Mouse (Mus musculus) frontal cortex, postnatal 36 days (tissue): Measurements from ENCODE around the gene Iars2.
"Not testable (repeated sequence)": the region's sequence is repeated elsewhere in the genome, so short reads cannot be mapped to it uniquely, and the experiment has no call there.

Source experiments
- DNase-seq, 2 experiments: peaks; one replicate each; pipeline ENCODE4 v3.0.0; 2022; ENCODE audit warnings: low spot score in 2 of 2

Gene Iars2

DNA sequence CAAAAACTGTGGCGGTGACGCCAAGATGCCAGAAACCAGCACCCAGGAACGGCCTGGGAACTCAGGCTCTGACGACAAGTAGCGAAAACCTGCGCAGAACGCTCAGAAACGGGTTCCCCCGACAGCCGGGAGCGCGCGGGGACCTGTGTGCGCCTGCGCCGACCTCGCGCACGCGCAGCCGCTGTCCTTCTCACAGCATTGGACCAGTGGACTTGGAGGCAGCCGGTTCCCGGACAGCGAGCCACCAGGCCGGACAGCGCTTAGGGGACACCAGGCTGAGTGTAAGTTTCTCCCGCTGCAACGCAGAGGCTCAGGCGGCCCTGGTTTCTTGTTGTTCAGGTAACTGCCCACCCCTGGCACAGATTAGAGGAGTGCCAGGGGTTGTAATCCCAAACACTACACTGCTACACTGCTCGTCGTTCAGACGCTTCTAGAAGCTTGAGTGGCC lies 2.8 kb upstream of the Iars2 start, which contains the start of gene Bpnt1:
Bpnt1 (plus strand) TSS at position 167 of the 448 bp plus-strand sequence.
- peak; percentile 87 to 89 for DNase-seq

- DNase-seq: no peak
Measured at GRCm38 (mm10) chr1:185331364-185331763, 2.2 kb upstream of the Iars2 start.

DNA sequence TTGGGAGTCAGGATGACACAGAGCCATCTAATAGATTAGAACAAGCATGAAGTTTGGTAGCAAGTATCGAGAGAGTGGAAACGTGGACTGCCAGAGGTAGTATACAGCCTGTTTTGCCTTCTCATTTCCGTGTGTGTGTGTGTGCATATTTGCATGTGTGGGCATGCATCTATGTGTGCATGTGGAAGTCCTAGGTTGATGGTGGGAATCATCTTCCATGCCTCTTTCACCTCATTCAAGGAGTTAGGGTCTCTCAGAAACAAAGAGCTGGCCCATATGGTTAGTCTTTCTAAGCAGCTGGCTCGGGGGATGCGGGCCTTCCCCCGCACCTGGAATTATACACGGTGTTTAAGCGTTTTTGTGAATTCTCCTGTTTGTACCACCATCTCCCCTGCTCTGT lies 655 bp upstream of the Iars2 start:
- DNase-seq: no peak

GRCm38 (mm10) chr1:185327754-185328345 lies 1.3 kb downstream of the Iars2 start:
- DNase-seq: not testable (repeated sequence)

GRCm38 (mm10) chr1:185315846-185316568 lies 13.2 kb downstream of the Iars2 start:
- peak in 1 of 2 experiments; percentile 52 for DNase-seq

GRCm38 (mm10) chr1:185314546-185314945 lies 14.7 kb downstream of the Iars2 start:
- no peak for DNase-seq

- no peak for DNase-seq
Measured at GRCm38 (mm10) chr1:185311949-185312348, 17.2 kb downstream of the Iars2 start.

DNA sequence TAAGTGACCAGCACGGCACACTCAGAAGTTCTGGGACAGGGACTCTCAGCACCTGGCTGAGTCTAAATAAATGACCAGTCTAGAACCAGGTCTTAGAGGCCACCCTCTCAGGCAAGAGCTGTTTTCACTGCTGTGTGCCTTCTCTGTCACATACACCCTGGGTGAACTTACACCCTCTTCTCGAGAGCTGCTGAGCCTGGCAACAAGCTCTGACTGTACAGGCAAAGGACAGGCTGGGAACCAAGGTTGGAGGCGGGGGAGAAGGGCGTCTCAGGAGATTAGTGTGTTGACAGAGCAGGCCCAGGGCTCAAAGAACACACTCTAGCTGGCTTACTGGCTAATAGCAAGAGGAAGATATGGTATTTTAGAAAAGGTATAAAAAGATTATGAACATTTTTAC lies 20.3 kb downstream of the Iars2 start:
- no peak for DNase-seq

- DNase-seq: no peak
Measured at GRCm38 (mm10) chr1:185308334-185308733, 20.9 kb downstream of the Iars2 start.

DNA sequence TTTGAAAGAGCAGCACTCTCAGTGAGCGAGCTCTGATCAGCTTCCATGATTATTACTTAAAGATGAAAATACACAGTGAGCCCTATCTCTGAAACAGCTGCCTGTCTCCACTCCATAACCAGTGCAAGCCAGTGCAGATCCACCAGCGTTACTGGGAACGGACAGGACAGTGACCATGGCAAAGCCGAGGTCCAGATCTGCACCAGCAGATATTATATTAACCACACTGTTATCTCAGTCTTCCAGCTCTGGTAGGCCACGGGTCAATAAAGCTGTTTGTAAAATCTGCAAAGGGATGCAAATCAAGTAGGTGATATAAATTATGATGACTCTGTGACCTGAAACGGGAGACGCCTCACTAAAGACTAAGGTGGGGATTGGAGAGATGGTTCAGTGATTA lies 21.6 kb downstream of the Iars2 start:
- DNase-seq: no peak

GRCm38 (mm10) chr1:185306836-185307235 lies 22.4 kb downstream of the Iars2 start:
- DNase-seq: no peak

DNA sequence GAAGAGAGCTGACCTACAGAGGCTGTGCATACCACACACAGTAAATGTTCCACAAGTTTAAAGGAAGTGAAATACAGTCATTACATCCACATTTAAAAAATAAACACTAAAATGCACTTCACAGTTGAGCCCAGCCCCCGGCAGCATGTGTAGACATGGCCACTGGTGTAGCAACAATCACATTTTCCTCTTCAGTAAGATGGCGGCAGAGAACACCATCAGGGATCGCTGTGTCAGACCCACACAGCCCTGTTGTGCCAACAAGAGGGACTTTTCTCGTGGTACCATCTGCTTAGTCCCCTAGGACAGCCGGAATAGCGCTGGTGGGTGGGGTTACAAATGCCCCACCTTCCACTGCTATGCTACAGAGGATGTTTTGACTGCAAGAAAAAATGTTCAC lies 26.4 kb downstream of the Iars2 start:
- no peak for DNase-seq

DNA sequence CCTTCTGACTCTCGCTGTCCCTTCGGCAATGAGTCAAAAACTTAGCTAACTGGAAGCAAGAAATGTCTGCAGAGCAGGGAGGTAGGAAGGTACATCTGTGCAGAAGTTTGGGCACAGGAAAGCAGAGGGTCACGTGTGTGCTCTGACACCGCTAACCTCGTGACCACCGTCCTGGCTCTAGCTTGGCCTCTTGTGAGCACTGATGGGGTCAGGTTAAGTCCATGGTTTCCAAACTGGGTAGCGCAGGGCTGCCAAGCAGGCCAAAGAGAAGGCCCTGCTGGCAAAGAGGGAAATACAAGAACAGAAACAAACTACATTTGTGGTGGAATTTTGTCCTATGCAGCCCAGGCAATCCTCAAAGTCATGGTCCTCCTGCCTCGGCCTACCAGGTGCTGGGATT lies 30.7 kb downstream of the Iars2 start:
- no peak for DNase-seq

DNA sequence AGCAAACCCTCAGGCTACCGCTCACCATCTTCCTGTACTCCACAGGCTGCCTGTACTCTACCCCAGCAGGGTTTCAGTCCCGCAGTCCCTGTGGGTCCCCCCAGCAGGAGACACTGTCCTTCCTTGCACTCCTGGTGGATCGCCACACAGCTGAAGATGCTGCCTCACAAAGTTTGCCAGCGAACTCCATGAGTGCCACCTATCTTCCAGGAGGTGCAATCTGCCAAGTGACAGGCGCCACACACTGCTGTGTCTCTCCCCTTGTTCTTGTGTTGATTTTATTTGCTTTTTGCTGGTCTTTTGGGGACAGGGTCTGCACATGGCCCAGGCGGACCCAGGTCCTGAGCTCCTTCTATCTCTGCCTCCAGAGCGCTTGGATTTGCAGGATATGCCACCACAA lies 32.3 kb downstream of the Iars2 start:
- no peak for DNase-seq

GRCm38 (mm10) chr1:185292646-185293360 lies 36.4 kb downstream of the Iars2 start:
- DNase-seq: no peak

GRCm38 (mm10) chr1:185291336-185291735 lies 37.9 kb downstream of the Iars2 start:
- no peak for DNase-seq

GRCm38 (mm10) chr1:185289231-185289630 lies 40.0 kb downstream of the Iars2 start:
- no peak for DNase-seq

GRCm38 (mm10) chr1:185287066-185287465 lies 42.1 kb downstream of the Iars2 start:
- no peak for DNase-seq

DNA sequence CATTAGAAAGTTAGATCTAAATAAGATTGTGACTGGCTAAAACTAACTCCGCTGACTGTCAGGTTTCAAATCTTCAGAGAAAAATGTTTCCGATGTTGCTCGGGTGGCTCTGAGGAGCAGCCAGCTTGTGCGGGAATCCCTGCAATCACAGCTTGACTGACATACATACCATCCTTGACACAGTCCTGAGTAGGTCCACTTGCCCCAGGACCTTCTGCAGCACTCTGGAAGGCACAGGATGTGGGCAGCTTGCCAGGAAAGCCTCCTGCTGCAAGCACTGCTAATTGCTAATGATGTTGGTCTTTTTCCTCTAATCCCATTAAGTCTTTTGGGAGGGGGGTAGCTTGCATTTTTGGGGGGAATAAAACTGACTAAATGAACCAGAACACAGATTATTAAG lies 44.0 kb downstream of the Iars2 start:
- DNase-seq: no peak

DNA sequence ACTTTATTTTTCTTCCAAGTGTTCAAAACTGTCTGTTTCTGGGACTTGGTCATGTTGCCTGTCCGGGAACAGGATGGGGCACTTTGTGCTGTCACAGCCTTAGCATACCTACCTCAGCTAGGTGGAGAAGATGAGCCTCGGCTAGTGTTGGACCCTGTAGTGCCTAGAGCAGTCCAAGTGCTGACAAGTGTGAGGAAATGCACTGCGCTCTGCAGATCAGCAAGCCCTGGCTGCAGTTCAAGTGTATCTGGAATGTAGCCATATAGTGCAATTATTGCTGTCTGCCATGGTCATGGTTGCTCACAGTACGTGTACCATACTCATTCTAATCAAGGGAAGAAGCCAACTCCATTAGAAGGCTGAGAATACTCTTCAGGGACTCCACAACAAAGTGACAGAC lies 44.5 kb downstream of the Iars2 start:
- DNase-seq: peak in 1 of 2 experiments; percentile 43

DNA sequence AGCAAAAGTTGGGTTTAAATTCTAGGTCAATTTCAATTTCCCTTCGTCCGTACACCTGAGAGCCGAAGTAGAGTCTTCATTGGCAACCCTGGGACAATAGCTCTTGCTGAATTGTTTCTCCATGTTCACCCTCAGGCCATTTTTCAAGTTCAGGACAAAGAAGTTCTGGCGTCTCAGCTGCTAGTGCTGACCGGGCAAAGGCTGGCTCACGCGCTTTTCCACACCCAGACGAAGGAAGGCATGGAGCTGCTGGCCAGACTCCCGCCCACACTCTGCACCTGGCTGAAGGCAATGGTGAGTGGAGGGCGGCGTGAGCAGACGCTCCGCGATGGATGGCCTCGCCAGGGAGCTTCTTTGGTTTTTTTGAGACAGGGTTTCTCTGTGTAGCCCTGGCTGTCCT lies 45.9 kb downstream of the Iars2 start:
- no peak for DNase-seq

DNA sequence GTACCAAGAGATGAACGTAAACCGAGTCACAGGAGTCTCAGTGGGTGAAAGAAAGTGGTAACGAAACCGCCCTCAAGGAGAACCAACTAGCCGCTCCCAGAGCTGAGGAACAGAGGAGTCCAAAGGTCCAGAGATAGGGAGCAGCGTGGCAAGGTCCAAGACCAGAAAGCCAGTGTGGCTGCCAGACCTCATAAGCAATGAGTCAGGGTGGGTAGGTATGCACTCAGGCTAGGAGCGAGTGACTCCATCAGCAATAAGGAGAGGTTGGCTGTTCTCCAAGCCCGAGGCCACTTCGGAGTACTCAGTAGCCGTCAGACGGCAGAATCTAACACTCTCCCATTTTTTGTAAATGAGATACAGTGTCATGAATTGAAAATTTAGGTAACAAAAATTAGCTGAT lies 46.4 kb downstream of the Iars2 start:
- DNase-seq: no peak

- DNase-seq: no peak
Measured at GRCm38 (mm10) chr1:185280616-185281015, 48.6 kb downstream of the Iars2 start.
